Mouse (Mus musculus) cerebellum, adult 11-12 months (tissue): Measurements from ENCODE around the gene Fam78a.

Experiments used
- DNase-seq: peaks from one replicate; pipeline ENCODE4 v3.0.0; 2022

Gene Fam78a

GRCm38 (mm10) chr2:32096122-32096420 lies 11.4 kb upstream of the Fam78a start:
- DNase-seq = peak; percentile 80

GRCm38 (mm10) chr2:32095351-32096121 lies 10.9 kb upstream of the Fam78a start, which contains the start of gene Plpp7:
Gene Plpp7 (plus strand): TSS chr2:32095528.
- DNase-seq = peak; percentile 84

GRCm38 (mm10) chr2:32094001-32094707 lies 9.5 kb upstream of the Fam78a start:
- DNase-seq = no peak

GRCm38 (mm10) chr2:32091956-32092355 lies 7.3 kb upstream of the Fam78a start:
- no peak for DNase-seq

GRCm38 (mm10) chr2:32090145-32090544 lies 5.5 kb upstream of the Fam78a start:
- no peak for DNase-seq

GRCm38 (mm10) chr2:32089606-32090005 lies 4.9 kb upstream of the Fam78a start:
- DNase-seq = no peak

- DNase-seq = no peak
These were observed 3.8 kb upstream of the Fam78a start for GRCm38 (mm10) chr2:32088372-32088981.

GRCm38 (mm10) chr2:32087606-32088005 lies 2.9 kb upstream of the Fam78a start:
- no peak for DNase-seq

GRCm38 (mm10) chr2:32085231-32085630 lies 574 bp upstream of the Fam78a start:
- no peak for DNase-seq

- DNase-seq = no peak
These were observed 179 bp upstream of the Fam78a start for GRCm38 (mm10) chr2:32084872-32085199.

GRCm38 (mm10) chr2:32083159-32084011 lies 1.3 kb downstream of the Fam78a start:
- no peak for DNase-seq

- no peak for DNase-seq
These were observed 2.4 kb downstream of the Fam78a start for GRCm38 (mm10) chr2:32082229-32082628.

GRCm38 (mm10) chr2:32081296-32081929 lies 3.2 kb downstream of the Fam78a start:
- DNase-seq = no peak

GRCm38 (mm10) chr2:32080681-32081080 lies 4.0 kb downstream of the Fam78a start:
- no peak for DNase-seq

GRCm38 (mm10) chr2:32079191-32079725 lies 5.4 kb downstream of the Fam78a start:
- DNase-seq = no peak

- no peak for DNase-seq
These were observed 6.1 kb downstream of the Fam78a start for GRCm38 (mm10) chr2:32078522-32078921.

- DNase-seq = no peak
These were observed 6.9 kb downstream of the Fam78a start for GRCm38 (mm10) chr2:32077744-32078143.

- DNase-seq = no peak
These were observed 9.3 kb downstream of the Fam78a start for GRCm38 (mm10) chr2:32075368-32075767.

GRCm38 (mm10) chr2:32074404-32074803 lies 10.3 kb downstream of the Fam78a start:
- DNase-seq = no peak

- DNase-seq = no peak
These were observed 13.9 kb downstream of the Fam78a start for GRCm38 (mm10) chr2:32070747-32071146.

- DNase-seq = no peak
These were observed 15.6 kb downstream of the Fam78a start for GRCm38 (mm10) chr2:32068811-32069607.

GRCm38 (mm10) chr2:32066005-32066404 lies 18.7 kb downstream of the Fam78a start:
- DNase-seq = no peak
